Mouse (Mus musculus): ENCODE measurements around the gene Adamts12. TPM values are rescaled to one million over a fixed set of nuclear protein-coding genes. Genes with fewer than 3 reads are reported as not detected.
A peak's percentile ranks its signal among the peaks of the same experiment; 100 is the strongest.

The Adamts12 gene
- total and polyA plus RNA-seq, 2 experiments from 2014 or later: 0.58 to 5.4 TPM

- no peaks in the 10 kb centered on the region for H3K27me3 ChIP-seq (ENCODE audit: insufficient read depth, low read length)
- H3K4me2 ChIP-seq (ENCODE audit: low read depth): no peak overlapping the region
- H3K27ac ChIP-seq (ENCODE audit: low read depth, low read length): no peak overlapping the region
- DNase-seq (no peak), ATAC-seq (no peak)
- H3K4me3 ChIP-seq (ENCODE audit: low read depth, low read length): no peak overlapping the region
- no peaks in the 10 kb centered on the region for H3K36me3 ChIP-seq (ENCODE audit: insufficient read depth)
- no peak overlapping the region for H3K9ac ChIP-seq
- WGBS: 89% methylated on average over 7 of the region's 7 CpGs
- H3K4me1 ChIP-seq (ENCODE audit: insufficient read depth): no peaks in the 10 kb centered on the region
- no peak for TF ChIP-seq CTCF (IDR thresholded peaks at IDR 0.05; ENCODE audit: low read depth)
- no peaks in the 10 kb centered on the region for H3K9me3 ChIP-seq (ENCODE audit: low read length)
Measured at GRCm38 (mm10) chr15:11370477-11371085, 306.0 kb downstream of the Adamts12 start.

GRCm38 (mm10) chr15:11379431-11380086, 315.0 kb downstream of the Adamts12 start:
- WGBS: 89% methylated on average over 8 of the region's 8 CpGs
- ATAC-seq: peak; percentile 23
- H3K27ac ChIP-seq (ENCODE audit: low read depth, low read length): no peak overlapping the region
- peaks cover 8% of the 10 kb centered on the region for H3K36me3 ChIP-seq (ENCODE audit: insufficient read depth)
- no peak overlapping the region for H3K4me2 ChIP-seq (ENCODE audit: low read depth)
- no peak for TF ChIP-seq CTCF (IDR thresholded peaks at IDR 0.05; ENCODE audit: low read depth)
- no peaks in the 10 kb centered on the region; the same call in 1 of the 2 replicates for H3K4me1 ChIP-seq (ENCODE audit: insufficient read depth)
- H3K9ac ChIP-seq: no peak overlapping the region
- no peaks in the 10 kb centered on the region for H3K27me3 ChIP-seq (ENCODE audit: insufficient read depth, low read length)
- no peak for DNase-seq
- H3K4me3 ChIP-seq (ENCODE audit: low read depth, low read length): no peak overlapping the region
- H3K9me3 ChIP-seq (ENCODE audit: low read length): no peaks in the 10 kb centered on the region

- peaks cover 13% of the 10 kb centered on the region for H3K36me3 ChIP-seq (ENCODE audit: insufficient read depth)
- no peak overlapping the region for H3K4me2 ChIP-seq (ENCODE audit: low read depth)
- H3K27me3 ChIP-seq (ENCODE audit: insufficient read depth, low read length): no peaks in the 10 kb centered on the region
Measured at GRCm38 (mm10) chr15:11380087-11380530, 315.5 kb downstream of the Adamts12 start.

GRCm38 (mm10) chr15:11380616-11381015, 316.0 kb downstream of the Adamts12 start:
- Histone ChIP-seq H3K27ac (ENCODE audit: low read depth, low read length) (no peak overlapping the region), H3K4me2 (ENCODE audit: low read depth) (no peak overlapping the region), H3K27me3 (ENCODE audit: insufficient read depth, low read length) (no peaks in the 10 kb centered on the region), H3K4me1 (ENCODE audit: insufficient read depth) (no peaks in the 10 kb centered on the region; the same call in 1 of the 2 replicates), H3K36me3 (ENCODE audit: insufficient read depth) (peaks cover 18% of the 10 kb centered on the region), H3K9ac (no peak overlapping the region), H3K4me3 (ENCODE audit: low read depth, low read length) (no peak overlapping the region), H3K9me3 (ENCODE audit: low read length) (no peaks in the 10 kb centered on the region)
- 80% methylated on average over 8 of the region's 8 CpGs for WGBS
- DNase-seq: no peak
- ATAC-seq: no peak
- no peak for TF ChIP-seq CTCF (IDR thresholded peaks at IDR 0.05; ENCODE audit: low read depth)

More at GRCm38 (mm10) chr15:11380087-11380530, 315.5 kb downstream of the Adamts12 start:
- peak; percentile 81 for TF ChIP-seq CTCF (IDR thresholded peaks at IDR 0.05; ENCODE audit: low read depth)
- Histone ChIP-seq H3K9me3 (ENCODE audit: low read length) (no peaks in the 10 kb centered on the region), H3K27ac (ENCODE audit: low read depth, low read length) (no peak overlapping the region), H3K4me1 (ENCODE audit: insufficient read depth) (no peaks in the 10 kb centered on the region; the same call in 1 of the 2 replicates), H3K4me3 (ENCODE audit: low read depth, low read length) (no peak overlapping the region), H3K9ac (no peak overlapping the region)
- DNase-seq (peak; percentile 81), ATAC-seq (peak; percentile 63)
- 34% methylated on average over 8 of the region's 8 CpGs for WGBS

- Histone ChIP-seq H3K27ac (ENCODE audit: low read depth, low read length) (no peak overlapping the region), H3K4me1 (ENCODE audit: insufficient read depth) (no peaks in the 10 kb centered on the region; the same call in 1 of the 2 replicates), H3K27me3 (ENCODE audit: insufficient read depth, low read length) (no peaks in the 10 kb centered on the region), H3K36me3 (ENCODE audit: insufficient read depth) (peaks cover 36% of the 10 kb centered on the region), H3K4me2 (ENCODE audit: low read depth) (no peak overlapping the region), H3K9me3 (ENCODE audit: low read length) (no peaks in the 10 kb centered on the region), H3K4me3 (ENCODE audit: low read depth, low read length) (no peak overlapping the region), H3K9ac (no peak overlapping the region)
- DNase-seq (no peak), ATAC-seq (no peak)
- no peak for TF ChIP-seq CTCF (IDR thresholded peaks at IDR 0.05; ENCODE audit: low read depth)
- WGBS: 76% methylated on average over 12 of the region's 12 CpGs
Measured at GRCm38 (mm10) chr15:11382585-11382984, 318.0 kb downstream of the Adamts12 start.

GRCm38 (mm10) chr15:11383796-11384195, 319.2 kb downstream of the Adamts12 start:
- no peaks in the 10 kb centered on the region for H3K9me3 ChIP-seq (ENCODE audit: low read length)
- H3K27ac ChIP-seq (ENCODE audit: low read depth, low read length): no peak overlapping the region
- ATAC-seq (no peak), DNase-seq (no peak)
- H3K4me3 ChIP-seq (ENCODE audit: low read depth, low read length): no peak overlapping the region
- H3K4me2 ChIP-seq (ENCODE audit: low read depth): no peak overlapping the region
- no peaks in the 10 kb centered on the region for H3K4me1 ChIP-seq (ENCODE audit: insufficient read depth)
- no peak for TF ChIP-seq CTCF (IDR thresholded peaks at IDR 0.05; ENCODE audit: low read depth)
- 93% methylated on average over 21 of the region's 21 CpGs for WGBS
- peaks cover 47% of the 10 kb centered on the region for H3K36me3 ChIP-seq (ENCODE audit: insufficient read depth)
- no peak overlapping the region for H3K9ac ChIP-seq
- no peaks in the 10 kb centered on the region for H3K27me3 ChIP-seq (ENCODE audit: insufficient read depth, low read length)

- no peak for DNase-seq
- ATAC-seq: no peak
- Histone ChIP-seq H3K4me1 (ENCODE audit: insufficient read depth) (no peaks in the 10 kb centered on the region), H3K9ac (no peak overlapping the region), H3K27me3 (ENCODE audit: insufficient read depth, low read length) (no peaks in the 10 kb centered on the region), H3K4me3 (ENCODE audit: low read depth, low read length) (no peak overlapping the region), H3K27ac (ENCODE audit: low read depth, low read length) (no peak overlapping the region), H3K9me3 (ENCODE audit: low read length) (no peaks in the 10 kb centered on the region), H3K4me2 (ENCODE audit: low read depth) (no peak overlapping the region), H3K36me3 (ENCODE audit: insufficient read depth) (peaks cover 64% of the 10 kb centered on the region)
- 96% methylated on average over 16 of the region's 16 CpGs for WGBS
- TF ChIP-seq CTCF (IDR thresholded peaks at IDR 0.05; ENCODE audit: low read depth): no peak
Measured at GRCm38 (mm10) chr15:11392903-11393302, 328.3 kb downstream of the Adamts12 start.
